Mouse (Mus musculus) common myeloid progenitor, adult 5-6 weeks (primary cell): ENCODE data around the gene Lztr1. TPM values are rescaled to one million over a fixed set of nuclear protein-coding genes. Genes with fewer than 3 reads are reported as not detected.
"Not testable (repeated sequence)": the region's sequence is repeated elsewhere in the genome, so short reads cannot be mapped to it uniquely, and the experiment has no call there.

Source experiments
- ATAC-seq: replicated peaks from 2 replicates; pipeline ENCODE4 v1.8.0; 2016; ENCODE audit warnings: low read depth, mild to moderate bottlenecking, moderate TSS enrichment, inconsistent platforms; ENCODE audit not compliant: poor library complexity, severe bottlenecking
- total RNA-seq: library from RNA; stranded (forward); fragments of 200-1000, 187-1606 nt; gene quantifications from 2 replicates; pipeline ENCODE4 v1.2.3, GENCODE M21; 2017

Lztr1 gene
- total RNA-seq, 1 experiment from 2014 or later: 40.3 TPM

- no peak for ATAC-seq
These were observed 9.1 kb upstream of the Lztr1 start for GRCm38 (mm10) chr16:17499249-17499883.

- ATAC-seq: no peak
These were observed 5.8 kb upstream of the Lztr1 start for GRCm38 (mm10) chr16:17502681-17503080.

DNA sequence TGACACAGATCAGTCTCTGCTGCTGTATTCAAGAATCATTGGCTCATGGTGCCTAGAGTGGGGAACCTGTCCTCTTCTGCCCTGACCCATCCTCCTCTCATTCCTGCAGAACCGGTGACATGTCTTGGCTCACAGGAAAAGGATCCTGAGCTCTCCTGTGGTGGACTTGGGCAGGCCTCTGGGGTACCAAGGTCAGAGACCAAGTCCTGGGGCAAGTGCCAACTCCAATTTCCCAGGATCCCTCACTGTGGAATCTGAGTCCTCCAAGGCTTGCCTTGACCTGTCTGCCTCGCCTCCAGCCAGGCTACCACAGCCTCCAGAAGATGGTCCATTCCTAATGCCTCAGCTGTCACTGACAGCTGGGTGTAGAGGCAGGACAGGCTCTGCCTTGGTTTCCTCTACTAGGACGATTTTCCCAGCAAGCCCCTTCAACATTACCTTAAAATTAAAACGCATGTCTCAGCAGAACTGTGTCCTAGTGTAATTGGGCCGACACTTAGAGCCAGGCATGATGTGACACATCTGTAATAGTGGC lies 1.4 kb upstream of the Lztr1 start:
- ATAC-seq: no peak

GRCm38 (mm10) chr16:17508031-17508430 lies 457 bp upstream of the Lztr1 start:
- ATAC-seq: not testable (repeated sequence)

DNA sequence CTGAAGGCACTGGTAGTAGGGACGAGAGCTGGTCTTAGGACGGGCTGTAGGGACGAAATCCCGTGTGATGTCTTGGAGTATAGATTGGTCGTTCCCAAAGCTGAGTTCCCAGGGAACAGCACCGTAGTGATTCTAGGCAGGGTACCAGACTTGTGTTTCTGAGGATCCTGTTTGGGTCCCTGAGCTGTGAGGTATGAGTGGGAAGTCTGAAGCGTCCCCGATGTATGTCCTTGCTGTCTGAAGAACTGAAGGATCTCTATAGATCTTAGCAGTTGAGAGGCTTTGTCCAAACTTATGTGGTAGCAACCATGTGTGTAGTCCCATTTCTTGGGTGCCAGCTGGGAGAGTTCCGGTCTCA lies 731 bp downstream of the Lztr1 start:
- ATAC-seq: no peak

- ATAC-seq: no peak
These were observed 1.7 kb downstream of the Lztr1 start for GRCm38 (mm10) chr16:17510143-17510542.

- no peak for ATAC-seq
These were observed 2.2 kb downstream of the Lztr1 start for GRCm38 (mm10) chr16:17510686-17511085.

DNA sequence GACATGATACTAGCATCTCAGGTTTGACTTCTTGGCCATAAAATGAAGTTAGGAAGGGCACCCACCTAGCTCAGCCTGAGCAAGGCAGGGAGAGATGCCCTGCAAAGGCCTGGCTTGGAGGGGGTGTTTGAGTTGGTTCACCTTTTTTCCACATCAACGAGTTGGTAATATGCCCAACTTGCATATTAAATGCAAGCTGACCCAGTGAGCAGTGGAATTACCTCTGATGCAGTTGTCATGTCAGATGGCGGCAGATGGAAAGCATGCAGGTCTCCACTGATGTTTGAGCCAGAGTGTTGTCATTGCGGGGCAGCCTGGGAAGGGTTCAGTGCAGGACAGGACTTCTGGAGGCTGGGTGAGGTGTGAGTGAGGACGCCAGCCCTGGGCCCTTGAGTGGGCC lies 2.9 kb downstream of the Lztr1 start:
- ATAC-seq: no peak

GRCm38 (mm10) chr16:17518910-17519309 lies 10.4 kb downstream of the Lztr1 start:
- ATAC-seq: no peak

- no peak for ATAC-seq
These were observed 15.7 kb downstream of the Lztr1 start for GRCm38 (mm10) chr16:17524156-17524555.

DNA sequence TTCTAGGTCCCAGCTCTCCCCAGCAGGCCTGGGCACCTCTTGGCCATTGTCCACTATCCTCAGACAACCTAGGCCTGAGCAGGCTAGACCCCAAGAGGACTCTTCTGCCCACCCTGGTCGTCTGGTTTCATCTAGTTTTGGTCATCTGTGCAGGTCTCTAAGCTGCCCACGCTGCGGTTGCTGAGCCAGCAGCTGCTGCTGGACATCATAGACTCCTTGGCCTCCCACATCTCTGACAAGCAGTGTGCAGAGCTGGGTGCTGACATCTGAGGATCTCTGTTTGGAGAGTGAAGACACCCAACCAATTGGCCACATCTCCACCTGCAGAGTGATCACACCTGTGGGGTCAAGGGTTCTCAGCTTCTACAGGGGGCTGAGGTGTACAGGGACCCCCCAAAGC lies 17.0 kb downstream of the Lztr1 start:
- ATAC-seq: no peak

DNA sequence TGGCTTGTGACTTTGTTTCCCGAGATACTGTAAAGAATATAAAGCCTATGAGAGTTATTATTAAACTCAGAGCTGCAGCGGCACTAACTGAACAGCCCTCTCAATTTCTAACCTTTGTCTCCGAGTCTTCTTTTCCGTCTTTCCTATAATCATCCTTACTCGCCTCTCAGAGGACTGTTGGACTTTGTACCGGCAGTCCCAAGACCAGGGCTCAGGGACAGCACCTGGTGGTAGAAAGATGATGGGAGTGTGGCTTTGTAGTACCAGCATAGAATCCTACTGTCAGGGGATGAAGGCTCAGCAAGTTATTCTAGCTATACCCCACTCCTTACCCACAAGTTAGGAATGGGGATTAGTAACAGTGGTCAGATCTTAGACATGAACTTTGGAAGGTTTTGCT lies 17.7 kb downstream of the Lztr1 start:
- ATAC-seq: no peak

GRCm38 (mm10) chr16:17527606-17528005 lies 19.1 kb downstream of the Lztr1 start:
- no peak for ATAC-seq

DNA sequence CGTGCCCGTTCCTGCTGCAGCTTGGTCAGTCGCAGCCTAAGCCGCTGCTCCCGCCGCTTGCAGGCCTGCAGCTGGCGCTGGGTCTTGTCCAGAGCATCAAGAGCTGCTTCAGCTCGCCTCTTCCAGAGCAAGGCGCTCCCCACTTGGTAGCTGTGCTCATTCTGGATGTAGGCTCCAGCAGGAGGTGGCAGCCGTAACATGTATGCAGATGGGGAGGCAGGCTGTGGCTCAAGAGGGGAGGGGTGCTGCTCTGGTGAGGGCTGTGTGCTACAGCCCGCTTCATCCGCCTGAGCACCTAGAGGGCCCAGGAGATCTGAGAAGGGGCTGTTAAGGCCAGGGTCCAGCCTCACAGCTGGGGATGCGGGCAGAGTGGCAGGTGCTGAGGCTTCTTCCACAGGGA lies 19.8 kb downstream of the Lztr1 start:
- no peak for ATAC-seq

DNA sequence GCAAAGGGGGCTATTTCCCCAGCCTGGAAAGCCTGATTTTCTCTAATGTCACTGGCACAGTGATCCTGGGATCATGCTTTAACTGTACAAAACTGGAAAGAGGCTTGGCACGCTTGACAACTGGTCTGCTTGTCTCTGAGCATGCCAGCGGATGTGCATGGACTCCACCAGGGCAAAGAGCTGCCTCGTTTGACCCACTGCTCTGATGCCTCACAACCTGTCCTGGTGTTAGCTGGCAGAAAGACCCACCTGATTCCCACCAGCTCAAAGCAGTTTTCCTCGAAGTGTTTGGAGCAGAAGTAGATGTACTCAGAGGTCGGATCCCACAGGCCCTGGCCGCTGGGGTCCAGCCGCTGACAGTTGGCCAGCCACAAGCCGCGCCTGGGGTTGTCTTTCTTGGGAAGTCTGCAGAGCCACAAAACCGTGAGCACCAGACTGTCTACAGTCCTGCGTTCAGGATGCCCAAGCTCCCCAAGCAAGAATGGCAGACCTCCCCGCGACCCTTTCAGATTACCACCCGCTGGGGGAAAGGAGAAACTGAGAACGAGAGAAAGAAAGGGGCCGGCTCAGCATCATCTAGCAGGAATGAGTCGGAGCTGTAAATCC lies 21.6 kb downstream of the Lztr1 start:
- no peak for ATAC-seq

- ATAC-seq: peak; percentile 88
These were observed 22.3 kb downstream of the Lztr1 start, which contains the start of gene Thap7 for GRCm38 (mm10) chr16:17530640-17531288. Gene Thap7, minus strand, starts transcription at chr16:17531136.

GRCm38 (mm10) chr16:17532271-17532670 lies 23.8 kb downstream of the Lztr1 start:
- ATAC-seq: peak; percentile 35

- ATAC-seq: no peak
These were observed 24.3 kb downstream of the Lztr1 start for GRCm38 (mm10) chr16:17532676-17533329.

- ATAC-seq: no peak
These were observed 28.1 kb downstream of the Lztr1 start for GRCm38 (mm10) chr16:17536584-17536983.

DNA sequence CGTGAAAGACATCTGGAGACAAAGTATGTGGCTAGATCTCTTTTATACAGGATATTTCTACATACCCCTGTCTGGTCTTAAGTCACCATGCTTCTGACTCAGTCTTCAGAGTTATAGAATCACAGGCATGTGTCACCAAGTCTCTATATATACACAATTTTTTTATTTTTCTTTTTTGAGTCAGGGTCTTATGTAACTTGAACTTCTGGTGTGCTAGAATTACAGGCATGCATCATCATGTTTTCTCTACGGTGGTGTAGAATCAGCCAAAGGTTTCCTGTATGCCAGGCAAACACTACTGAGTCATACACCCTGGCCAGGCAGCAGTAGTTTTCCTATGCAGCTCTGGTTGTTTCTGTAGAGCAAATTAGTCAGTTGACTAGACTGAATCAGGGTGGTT lies 34.1 kb downstream of the Lztr1 start:
- no peak for ATAC-seq

- no peak for ATAC-seq
These were observed 44.3 kb downstream of the Lztr1 start for GRCm38 (mm10) chr16:17552837-17553236.
